ENCODE assay signal across 29 mouse cellular contexts in the genomic region with DNA sequence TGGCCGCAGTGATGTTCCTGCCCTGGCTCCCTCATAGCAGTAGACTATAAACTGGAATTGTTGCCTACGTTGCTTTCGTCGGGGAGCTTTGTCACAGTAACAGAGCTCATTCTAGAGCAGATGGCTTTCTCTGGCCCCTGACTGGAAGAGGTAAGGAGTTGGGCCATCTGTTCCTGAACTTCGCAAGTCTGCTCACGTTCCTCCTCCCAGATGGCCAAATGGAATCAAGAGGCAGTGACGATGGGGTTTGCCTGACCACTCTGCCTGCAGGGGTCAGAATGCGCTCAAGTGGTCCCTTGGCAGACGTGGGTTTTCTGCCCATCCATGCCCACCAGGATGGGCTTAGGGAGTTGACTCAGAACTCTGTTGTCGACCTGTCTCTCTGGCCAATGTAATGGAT. TPM values are rescaled to one million over a fixed set of nuclear protein-coding genes. Genes with fewer than 3 reads are reported as not detected.
A peak's percentile ranks its signal among the peaks of the same experiment; 100 is the strongest.
DNase-seq lines count a peak whose midpoint lies in the region; ATAC-seq and TF ChIP-seq lines count a peak whose summit lies in the region.
"Had no signal": no experiment of that assay in that cellular context is flagged by ENCODE, and none has a peak within 500 bp of the region (broad histone marks: within the 10 kb centered on the region; RNA-seq: fewer than 3 reads in every experiment).

No protein-coding gene starts in this region.

- no peak overlapping the region for H3K27ac ChIP-seq in forebrain, embryonic 11.5 days (ENCODE audit: low read depth, low read length)
- H3K27ac ChIP-seq in forebrain, embryonic 16.5 days (ENCODE audit: low read length), result no peak overlapping the region
- H3K27ac ChIP-seq in midbrain, postnatal 0 days (ENCODE audit: low read depth, low read length), result no peak overlapping the region
- no peak overlapping the region for H3K27ac ChIP-seq in midbrain, embryonic 15.5 days
- no peak overlapping the region for H3K27ac ChIP-seq in kidney, embryonic 14.5 days (ENCODE audit: low read depth, low read length)
- no peak overlapping the region for H3K27ac ChIP-seq in liver, embryonic 11.5 days (ENCODE audit: low read depth, low read length)
- H3K27ac ChIP-seq: embryonic facial prominence, embryonic 15.5 days; forebrain, embryonic 15.5 days; hindbrain, embryonic 15.5 days; intestine, embryonic 15.5 days; layer of hippocampus, adult 2 months; limb, embryonic 15.5 days; liver, embryonic 15.5 days; lung, embryonic 15.5 days; neural tube, embryonic 15.5 days had no signal

- 89% methylated on average over 10 of the region's 10 CpGs for WGBS in forebrain, embryonic 11.5 days
- 82% methylated on average over 10 of the region's 10 CpGs for WGBS in forebrain, embryonic 16.5 days
- 83% methylated on average over 10 of the region's 10 CpGs for WGBS in midbrain, postnatal 0 days
- whole genome bisulfite sequencing in midbrain, embryonic 15.5 days, result 80% methylated on average over 10 of the region's 10 CpGs
- 53% methylated on average over 10 of the region's 10 CpGs for WGBS in kidney, embryonic 14.5 days
- WGBS in liver, embryonic 11.5 days, result 75% methylated on average over 10 of the region's 10 CpGs

- no peaks in the 10 kb centered on the region for H3K9me3 ChIP-seq in forebrain, embryonic 11.5 days (ENCODE audit: control insufficient read depth, low read length)
- no peaks in the 10 kb centered on the region for H3K9me3 ChIP-seq in forebrain, embryonic 16.5 days (ENCODE audit: control insufficient read depth, low read length)
- no peaks in the 10 kb centered on the region for H3K9me3 ChIP-seq in midbrain, postnatal 0 days (ENCODE audit: low read length)
- H3K9me3 ChIP-seq in midbrain, embryonic 15.5 days, result no peaks in the 10 kb centered on the region
- no peaks in the 10 kb centered on the region for H3K9me3 ChIP-seq in kidney, embryonic 14.5 days (ENCODE audit: control insufficient read depth, low read length)
- H3K9me3 ChIP-seq in liver, embryonic 11.5 days (ENCODE audit: control insufficient read depth, low read length), result no peaks in the 10 kb centered on the region
- H3K9me3 ChIP-seq: embryonic facial prominence, embryonic 15.5 days; forebrain, embryonic 15.5 days; hindbrain, embryonic 15.5 days; intestine, embryonic 15.5 days; limb, embryonic 15.5 days; liver, embryonic 15.5 days; lung, embryonic 15.5 days; neural tube, embryonic 15.5 days had no signal

- peaks cover 21% of the 10 kb centered on the region for H3K27me3 ChIP-seq in forebrain, embryonic 11.5 days (ENCODE audit: control insufficient read depth, insufficient read depth, low read length)
- peaks cover 21% of the 10 kb centered on the region for H3K27me3 ChIP-seq in forebrain, embryonic 16.5 days (replicated peaks; ENCODE audit: control insufficient read depth, insufficient read depth, low read length)
- H3K27me3 ChIP-seq in midbrain, postnatal 0 days (ENCODE audit: insufficient read depth, low read length), result peaks cover 21% of the 10 kb centered on the region
- peaks cover 22% of the 10 kb centered on the region for H3K27me3 ChIP-seq in midbrain, embryonic 15.5 days (replicated peaks)
- H3K27me3 ChIP-seq in kidney, embryonic 14.5 days (ENCODE audit: control insufficient read depth, insufficient read depth, low read length), result peaks cover 33% of the 10 kb centered on the region
- H3K27me3 ChIP-seq in liver, embryonic 11.5 days (replicated peaks; ENCODE audit: control insufficient read depth, insufficient read depth, low read length), result peaks cover 29% of the 10 kb centered on the region

- no peak overlapping the region for H3K9ac ChIP-seq in forebrain, embryonic 11.5 days (ENCODE audit: low read length)
- H3K9ac ChIP-seq in forebrain, embryonic 16.5 days (replicated peaks; ENCODE audit: low read depth, low read length), result no peak overlapping the region
- no peak overlapping the region for H3K9ac ChIP-seq in midbrain, postnatal 0 days (replicated peaks; ENCODE audit: low read length, poor library complexity, severe bottlenecking)
- no peak overlapping the region for H3K9ac ChIP-seq in midbrain, embryonic 15.5 days
- no peak overlapping the region for H3K9ac ChIP-seq in kidney, embryonic 14.5 days (ENCODE audit: low read depth, low read length)
- H3K9ac ChIP-seq in liver, embryonic 11.5 days (ENCODE audit: low read depth, low read length), result no peak overlapping the region
- H3K9ac ChIP-seq: embryonic facial prominence, embryonic 15.5 days; forebrain, embryonic 15.5 days; hindbrain, embryonic 15.5 days; intestine, embryonic 15.5 days; limb, embryonic 15.5 days; liver, embryonic 15.5 days; lung, embryonic 15.5 days; neural tube, embryonic 15.5 days had no signal

- no peak for TF ChIP-seq CTCF in midbrain, postnatal 0 days (IDR thresholded peaks at IDR 0.05)

- H3K4me2 ChIP-seq in forebrain, embryonic 11.5 days (ENCODE audit: low read depth, low read length, severe bottlenecking), result no peak overlapping the region
- no peak overlapping the region for H3K4me2 ChIP-seq in forebrain, embryonic 16.5 days (ENCODE audit: low read length)
- no peak overlapping the region for H3K4me2 ChIP-seq in midbrain, postnatal 0 days (ENCODE audit: low read depth, low read length, poor library complexity, severe bottlenecking)
- H3K4me2 ChIP-seq in midbrain, embryonic 15.5 days, result no peak overlapping the region
- H3K4me2 ChIP-seq in kidney, embryonic 14.5 days (replicated peaks; ENCODE audit: low read depth, low read length), result no peak overlapping the region
- H3K4me2 ChIP-seq in liver, embryonic 11.5 days, result no peak overlapping the region
- H3K4me2 ChIP-seq: embryonic facial prominence, embryonic 15.5 days; forebrain, embryonic 15.5 days; hindbrain, embryonic 15.5 days; intestine, embryonic 15.5 days; limb, embryonic 15.5 days; liver, embryonic 15.5 days; lung, embryonic 15.5 days; neural tube, embryonic 15.5 days had no signal

- H3K36me3 ChIP-seq in forebrain, embryonic 11.5 days (ENCODE audit: control insufficient read depth, insufficient read depth, low read length), result no peaks in the 10 kb centered on the region
- no peaks in the 10 kb centered on the region for H3K36me3 ChIP-seq in forebrain, embryonic 16.5 days (ENCODE audit: control insufficient read depth, insufficient read depth)
- no peaks in the 10 kb centered on the region for H3K36me3 ChIP-seq in midbrain, postnatal 0 days (ENCODE audit: insufficient read depth, low read length)
- H3K36me3 ChIP-seq in midbrain, embryonic 15.5 days (replicated peaks), result no peaks in the 10 kb centered on the region
- H3K36me3 ChIP-seq in kidney, embryonic 14.5 days (ENCODE audit: control insufficient read depth, insufficient read depth, low read length), result no peaks in the 10 kb centered on the region
- no peaks in the 10 kb centered on the region for H3K36me3 ChIP-seq in liver, embryonic 11.5 days (ENCODE audit: control insufficient read depth, insufficient read depth, low read length)
- H3K36me3 ChIP-seq: embryonic facial prominence, embryonic 15.5 days; forebrain, embryonic 15.5 days; hindbrain, embryonic 15.5 days; intestine, embryonic 15.5 days; limb, embryonic 15.5 days; liver, embryonic 15.5 days; lung, embryonic 15.5 days; neural tube, embryonic 15.5 days had no signal

- peak; percentile 41 for DNase-seq in forebrain, embryonic 11.5 days (ENCODE audit: low spot score)
- DNase-seq in midbrain, postnatal 0 days (ENCODE audit: low spot score), result peak; percentile 35
- peak; percentile 73 for DNase-seq in cerebellum, adult 9-11 months
- no peak for DNase-seq in liver, embryonic 11.5 days (ENCODE audit: low spot score)
- DNase-seq: adrenal gland, postnatal 25 days; gastrocnemius, postnatal 25 days; heart, postnatal 4 days; kidney, adult 9 months; kidney, postnatal 25 days; lung, postnatal 36 days had no signal

- H3K4me3 ChIP-seq in forebrain, embryonic 11.5 days (ENCODE audit: low read depth, low read length), result no peak overlapping the region
- no peak overlapping the region for H3K4me3 ChIP-seq in forebrain, embryonic 16.5 days (replicated peaks; ENCODE audit: low read length)
- H3K4me3 ChIP-seq in midbrain, postnatal 0 days (ENCODE audit: low read depth, low read length), result no peak overlapping the region
- no peak overlapping the region for H3K4me3 ChIP-seq in midbrain, embryonic 15.5 days
- H3K4me3 ChIP-seq in kidney, embryonic 14.5 days (ENCODE audit: low read length), result no peak overlapping the region
- no peak overlapping the region for H3K4me3 ChIP-seq in liver, embryonic 11.5 days (ENCODE audit: low read depth, low read length)
- H3K4me3 ChIP-seq: embryonic facial prominence, embryonic 15.5 days; forebrain, embryonic 15.5 days; hindbrain, embryonic 15.5 days; intestine, embryonic 15.5 days; layer of hippocampus, adult 2 months; limb, embryonic 15.5 days; liver, embryonic 15.5 days; lung, embryonic 15.5 days; neural tube, embryonic 15.5 days had no signal

- no peaks in the 10 kb centered on the region for H3K4me1 ChIP-seq in forebrain, embryonic 11.5 days (replicated peaks; ENCODE audit: control insufficient read depth, insufficient read depth, low read length)
- H3K4me1 ChIP-seq in forebrain, embryonic 16.5 days (replicated peaks; ENCODE audit: control insufficient read depth, insufficient read depth, low read length), result peaks cover 12% of the 10 kb centered on the region
- 0 out of 2 replicates have a peak, but pooled peaks cover 4% of the 10 kb centered on the region for H3K4me1 ChIP-seq in midbrain, postnatal 0 days (ENCODE audit: insufficient read depth, low read length)
- H3K4me1 ChIP-seq in midbrain, embryonic 15.5 days, result peaks cover 18% of the 10 kb centered on the region
- no peaks in the 10 kb centered on the region for H3K4me1 ChIP-seq in kidney, embryonic 14.5 days (ENCODE audit: control insufficient read depth, insufficient read depth, low read length)
- no peaks in the 10 kb centered on the region for H3K4me1 ChIP-seq in liver, embryonic 11.5 days (replicated peaks; ENCODE audit: control insufficient read depth, insufficient read depth, low read length)
- H3K4me1 ChIP-seq: liver, embryonic 15.5 days had no signal

- ATAC-seq in forebrain, embryonic 11.5 days (replicated peaks; ENCODE audit: low FRiP score), result no peak
- no peak for ATAC-seq in forebrain, embryonic 16.5 days
- ATAC-seq in midbrain, postnatal 0 days (ENCODE audit: low FRiP score), result no peak
- ATAC-seq in midbrain, embryonic 15.5 days (replicated peaks), result no peak
- ATAC-seq in kidney, embryonic 14.5 days (ENCODE audit: low FRiP score, low TSS enrichment), result no peak
- no peak for ATAC-seq in liver, embryonic 11.5 days (replicated peaks; ENCODE audit: low FRiP score)
- no peak for ATAC-seq in activated CD4-positive, CD25-positive, alpha-beta regulatory T cell, adult 4 months
- ATAC-seq: forebrain, embryonic 15.5 days; intestine, embryonic 15.5 days had no signal

RNA-seq across cellular contexts. Expression of a gene that starts 4.6 kb away (rescaled TPM):
- polyA plus RNA-seq in forebrain, embryonic 11.5 days (2014; fragmentation: Nextera tagmentation; extraction: Ambion mirVana), result not detected in 2 replicates
- 0.15 TPM in 1 of 2 replicates, not detected in the other for polyA plus RNA-seq in forebrain, embryonic 16.5 days (2015; fragmentation: Nextera tagmentation; extraction: Ambion mirVana)
- total RNA-seq in midbrain, postnatal 0 days (2014; rRNA removed), result 0.60 and 0.76 TPM in 2 replicates
- polyA plus RNA-seq in midbrain, postnatal 0 days (2015; fragmentation: Nextera tagmentation; extraction: Ambion mirVana), result 1.4 and 1.6 TPM in 2 replicates
- 0.27 and 0.40 TPM in 2 replicates for polyA plus RNA-seq in midbrain, embryonic 15.5 days (2015; fragmentation: Nextera tagmentation; extraction: Ambion mirVana)
- polyA plus RNA-seq in kidney, embryonic 14.5 days (2014; fragmentation: Nextera tagmentation; extraction: Ambion mirVana), result not detected in 2 replicates
- not detected in 2 replicates for polyA plus RNA-seq in liver, embryonic 11.5 days (2014; fragmentation: Nextera tagmentation; extraction: Ambion mirVana)
- not detected for polyA plus RNA-seq in activated CD4-positive, CD25-positive, alpha-beta regulatory T cell, adult 4 months (2017; shearing (Covaris generic))
- total RNA-seq: adrenal gland, postnatal 25 days; common myeloid progenitor, adult 5-6 weeks; gastrocnemius, postnatal 25 days; heart, adult 8-10 months; heart, postnatal 4 days; megakaryocyte-erythroid progenitor cell, adult 5-6 weeks had no signal
- polyA plus RNA-seq: embryonic facial prominence, embryonic 15.5 days; forebrain, embryonic 15.5 days; heart, embryonic 16.5 days; intestine, embryonic 15.5 days; limb, embryonic 15.5 days; liver, embryonic 15.5 days; lung, embryonic 15.5 days; stomach, embryonic 16.5 days; urinary bladder, adult 2 months had no signal

RNA-seq across cellular contexts. Expression of a gene that starts 50.2 kb away (rescaled TPM):
- polyA plus RNA-seq in forebrain, embryonic 11.5 days (2014; fragmentation: Nextera tagmentation; extraction: Ambion mirVana), result 16.4 and 22.1 TPM in 2 replicates
- polyA plus RNA-seq in forebrain, embryonic 16.5 days (2015; fragmentation: Nextera tagmentation; extraction: Ambion mirVana), result 37.5 and 50.3 TPM in 2 replicates
- total RNA-seq in midbrain, postnatal 0 days (2014; rRNA removed), result 37.4 and 61.9 TPM in 2 replicates
- polyA plus RNA-seq in midbrain, postnatal 0 days (2015; fragmentation: Nextera tagmentation; extraction: Ambion mirVana), result 80.0 and 88.7 TPM in 2 replicates
- 57.2 and 63.7 TPM in 2 replicates for polyA plus RNA-seq in midbrain, embryonic 15.5 days (2015; fragmentation: Nextera tagmentation; extraction: Ambion mirVana)
- polyA plus RNA-seq in kidney, embryonic 14.5 days (2014; fragmentation: Nextera tagmentation; extraction: Ambion mirVana), result 20.5 and 22.2 TPM in 2 replicates
- 21.3 and 22.3 TPM in 2 replicates for polyA plus RNA-seq in liver, embryonic 11.5 days (2014; fragmentation: Nextera tagmentation; extraction: Ambion mirVana)
- polyA plus RNA-seq in activated CD4-positive, CD25-positive, alpha-beta regulatory T cell, adult 4 months (2017; shearing (Covaris generic)), result 10 to 100 TPM; 16.4 to 32.0 TPM
